Mouse (Mus musculus): ENCODE measurements around the gene Fgd1. TPM values are rescaled to one million over a fixed set of nuclear protein-coding genes. Genes with fewer than 3 reads are reported as not detected.

Gene Fgd1
- polyA plus RNA-seq, 1 experiment from 2014 or later: 11.5 TPM

GRCm38 (mm10) chrX:151066071-151066666 is 20.2 kb downstream of the Fgd1 start:
- WGBS: 90% methylated on average over 7 of the region's 7 CpGs
- Histone ChIP-seq H3K4me2 (ENCODE audit: low read depth) (no peak overlapping the region), H3K4me1 (ENCODE audit: control insufficient read depth, insufficient read depth, low read length) (no peaks in the 10 kb centered on the region), H3K4me3 (ENCODE audit: low read depth, low read length) (no peak overlapping the region), H3K9me3 (ENCODE audit: control insufficient read depth, low read length) (no peaks in the 10 kb centered on the region), H3K9ac (ENCODE audit: low read length) (no peak overlapping the region), H3K27ac (ENCODE audit: low read depth, low read length) (no peak overlapping the region), H3K36me3 (ENCODE audit: control insufficient read depth, insufficient read depth, low read length) (no peaks in the 10 kb centered on the region), H3K27me3 (ENCODE audit: control insufficient read depth, insufficient read depth, low read length) (no peaks in the 10 kb centered on the region)
- no peak for ATAC-seq (ENCODE audit: insufficient read depth, low FRiP score, low TSS enrichment)
- DNase-seq (ENCODE audit: low spot score): no peak

DNA sequence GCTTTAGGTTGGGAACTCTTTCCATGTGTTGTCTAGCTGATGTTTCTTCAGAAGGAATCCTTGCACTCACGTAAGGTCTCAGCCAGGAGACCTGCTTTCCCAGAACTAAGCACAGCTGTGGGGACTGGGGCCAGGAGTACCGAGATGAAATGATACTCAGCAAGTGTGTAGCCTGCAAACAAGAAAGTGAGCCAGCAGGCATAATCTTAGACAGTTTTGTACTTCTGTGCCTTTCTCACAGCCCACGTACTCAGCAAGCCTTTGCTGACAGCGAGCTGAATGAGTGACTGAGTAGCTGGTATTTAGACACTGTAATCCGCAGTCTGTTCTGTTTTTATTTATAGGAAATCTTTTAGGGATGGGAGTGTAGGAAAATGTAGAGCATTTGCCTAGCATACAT is 21.9 kb downstream of the Fgd1 start:
- H3K27ac ChIP-seq (ENCODE audit: low read depth, low read length): no peak overlapping the region
- WGBS: 92% methylated on average over 5 of the region's 5 CpGs
- H3K4me3 ChIP-seq (ENCODE audit: low read depth, low read length): no peak overlapping the region
- no peaks in the 10 kb centered on the region for H3K36me3 ChIP-seq (ENCODE audit: control insufficient read depth, insufficient read depth, low read length)
- H3K9me3 ChIP-seq (ENCODE audit: control insufficient read depth, low read length): no peaks in the 10 kb centered on the region
- H3K4me1 ChIP-seq (ENCODE audit: control insufficient read depth, insufficient read depth, low read length): no peaks in the 10 kb centered on the region
- no peak overlapping the region for H3K9ac ChIP-seq (ENCODE audit: low read length)
- H3K4me2 ChIP-seq (ENCODE audit: low read depth): no peak overlapping the region
- no peaks in the 10 kb centered on the region for H3K27me3 ChIP-seq (ENCODE audit: control insufficient read depth, insufficient read depth, low read length)
- no peak for ATAC-seq (ENCODE audit: insufficient read depth, low FRiP score, low TSS enrichment)
- no peak for DNase-seq (ENCODE audit: low spot score)

- Histone ChIP-seq H3K4me1 (ENCODE audit: control insufficient read depth, insufficient read depth, low read length) (no peaks in the 10 kb centered on the region), H3K36me3 (ENCODE audit: control insufficient read depth, insufficient read depth, low read length) (no peaks in the 10 kb centered on the region), H3K4me3 (ENCODE audit: low read depth, low read length) (no peak overlapping the region), H3K27ac (ENCODE audit: low read depth, low read length) (no peak overlapping the region), H3K9ac (ENCODE audit: low read length) (no peak overlapping the region), H3K4me2 (ENCODE audit: low read depth) (no peak overlapping the region), H3K9me3 (ENCODE audit: control insufficient read depth, low read length) (no peaks in the 10 kb centered on the region), H3K27me3 (ENCODE audit: control insufficient read depth, insufficient read depth, low read length) (no peaks in the 10 kb centered on the region)
- DNase-seq (ENCODE audit: low spot score) (no peak), ATAC-seq (ENCODE audit: insufficient read depth, low FRiP score, low TSS enrichment) (no peak)
- 95% methylated on average over 5 of the region's 5 CpGs for WGBS
Observed at GRCm38 (mm10) chrX:151076007-151076406, 30.1 kb downstream of the Fgd1 start.

- H3K9me3 ChIP-seq (ENCODE audit: control insufficient read depth, low read length): no peaks in the 10 kb centered on the region
- no peaks in the 10 kb centered on the region for H3K36me3 ChIP-seq (ENCODE audit: control insufficient read depth, insufficient read depth, low read length)
- 77% methylated on average over 4 of the region's 4 CpGs for WGBS
- no peaks in the 10 kb centered on the region for H3K27me3 ChIP-seq (ENCODE audit: control insufficient read depth, insufficient read depth, low read length)
- ATAC-seq (ENCODE audit: insufficient read depth, low FRiP score, low TSS enrichment): no peak
- no peak overlapping the region for H3K9ac ChIP-seq (ENCODE audit: low read length)
- no peak for DNase-seq (ENCODE audit: low spot score)
- no peak overlapping the region for H3K27ac ChIP-seq (ENCODE audit: low read depth, low read length)
- no peak overlapping the region for H3K4me2 ChIP-seq (ENCODE audit: low read depth)
- H3K4me3 ChIP-seq (ENCODE audit: low read depth, low read length): no peak overlapping the region
- no peaks in the 10 kb centered on the region for H3K4me1 ChIP-seq (ENCODE audit: control insufficient read depth, insufficient read depth, low read length)
Observed at GRCm38 (mm10) chrX:151076941-151077485, 31.1 kb downstream of the Fgd1 start.

GRCm38 (mm10) chrX:151085599-151085998 is 39.6 kb downstream of the Fgd1 start:
- no peaks in the 10 kb centered on the region for H3K36me3 ChIP-seq (ENCODE audit: control insufficient read depth, insufficient read depth, low read length)
- DNase-seq (ENCODE audit: low spot score) (no peak), ATAC-seq (ENCODE audit: insufficient read depth, low FRiP score, low TSS enrichment) (no peak)
- no peaks in the 10 kb centered on the region for H3K4me1 ChIP-seq (ENCODE audit: control insufficient read depth, insufficient read depth, low read length)
- H3K4me2 ChIP-seq (ENCODE audit: low read depth): no peak overlapping the region
- H3K4me3 ChIP-seq (ENCODE audit: low read depth, low read length): no peak overlapping the region
- H3K27me3 ChIP-seq (ENCODE audit: control insufficient read depth, insufficient read depth, low read length): peaks cover 3% of the 10 kb centered on the region; the same call in 1 of the 2 replicates
- H3K9ac ChIP-seq (ENCODE audit: low read length): no peak overlapping the region
- 80% methylated on average over 2 of the region's 2 CpGs for whole genome bisulfite sequencing
- H3K9me3 ChIP-seq (ENCODE audit: control insufficient read depth, low read length): no peaks in the 10 kb centered on the region
- H3K27ac ChIP-seq (ENCODE audit: low read depth, low read length): no peak overlapping the region

- Histone ChIP-seq H3K36me3 (ENCODE audit: control insufficient read depth, insufficient read depth, low read length) (no peaks in the 10 kb centered on the region), H3K4me3 (ENCODE audit: low read depth, low read length) (no peak overlapping the region), H3K4me1 (ENCODE audit: control insufficient read depth, insufficient read depth, low read length) (no peaks in the 10 kb centered on the region), H3K27ac (ENCODE audit: low read depth, low read length) (no peak overlapping the region), H3K27me3 (ENCODE audit: control insufficient read depth, insufficient read depth, low read length) (peaks cover 3% of the 10 kb centered on the region; the same call in 1 of the 2 replicates), H3K4me2 (ENCODE audit: low read depth) (no peak overlapping the region), H3K9me3 (ENCODE audit: control insufficient read depth, low read length) (no peaks in the 10 kb centered on the region), H3K9ac (ENCODE audit: low read length) (no peak overlapping the region)
- ATAC-seq (ENCODE audit: insufficient read depth, low FRiP score, low TSS enrichment) (no peak), DNase-seq (ENCODE audit: low spot score) (no peak)
- WGBS: 93% methylated on average over 1 of the region's 1 CpGs
Observed at GRCm38 (mm10) chrX:151087418-151087817, 41.5 kb downstream of the Fgd1 start.

GRCm38 (mm10) chrX:151096171-151097058 is 50.5 kb downstream of the Fgd1 start, which contains the start of gene Tsr2:
Gene Tsr2 (minus strand): TSS chrX:151096543.
- Histone ChIP-seq H3K4me2 (ENCODE audit: low read depth) (peak within 1 kb of the TSS; percentile 46), H3K36me3 (ENCODE audit: control insufficient read depth, insufficient read depth, low read length) (no peaks in the 10 kb centered on the region), H3K9ac (ENCODE audit: low read length) (peak within 1 kb of the TSS; percentile 70), H3K4me3 (ENCODE audit: low read depth, low read length) (peak within 1 kb of the TSS; percentile 63), H3K4me1 (ENCODE audit: control insufficient read depth, insufficient read depth, low read length) (no peaks in the 10 kb centered on the region), H3K27ac (ENCODE audit: low read depth, low read length) (no peak within 1 kb of the TSS), H3K27me3 (ENCODE audit: control insufficient read depth, insufficient read depth, low read length) (no peaks in the 10 kb centered on the region), H3K9me3 (ENCODE audit: control insufficient read depth, low read length) (no peaks in the 10 kb centered on the region)
- peak; percentile 93 for ATAC-seq (ENCODE audit: insufficient read depth, low FRiP score, low TSS enrichment)
- DNase-seq (ENCODE audit: low spot score): peak; percentile 71
- 25% methylated on average over 35 of the region's 35 CpGs for WGBS

- no peak for DNase-seq (ENCODE audit: low spot score)
- Histone ChIP-seq H3K4me2 (ENCODE audit: low read depth) (no peak overlapping the region), H3K27me3 (ENCODE audit: control insufficient read depth, insufficient read depth, low read length) (no peaks in the 10 kb centered on the region), H3K27ac (ENCODE audit: low read depth, low read length) (no peak overlapping the region), H3K4me1 (ENCODE audit: control insufficient read depth, insufficient read depth, low read length) (no peaks in the 10 kb centered on the region), H3K36me3 (ENCODE audit: control insufficient read depth, insufficient read depth, low read length) (no peaks in the 10 kb centered on the region), H3K4me3 (ENCODE audit: low read depth, low read length) (no peak overlapping the region), H3K9ac (ENCODE audit: low read length) (no peak overlapping the region), H3K9me3 (ENCODE audit: control insufficient read depth, low read length) (no peaks in the 10 kb centered on the region)
- no peak for ATAC-seq (ENCODE audit: insufficient read depth, low FRiP score, low TSS enrichment)
- WGBS: 55% methylated on average over 7 of the region's 7 CpGs
Observed at GRCm38 (mm10) chrX:151107301-151108067, 61.5 kb downstream of the Fgd1 start.
